Mouse (Mus musculus) neural tube, embryonic 10.5 days (tissue): ENCODE results near the gene Hsf5.
A peak's percentile ranks its signal among the peaks of the same experiment; 100 is the strongest.

ENCODE experiments used
- DNase-seq: peaks from one replicate; pipeline ENCODE4 v3.0.0-alpha.2; 2017; ENCODE audit warnings: low spot score; ENCODE audit errors: extremely low spot score

Hsf5 gene

DNA sequence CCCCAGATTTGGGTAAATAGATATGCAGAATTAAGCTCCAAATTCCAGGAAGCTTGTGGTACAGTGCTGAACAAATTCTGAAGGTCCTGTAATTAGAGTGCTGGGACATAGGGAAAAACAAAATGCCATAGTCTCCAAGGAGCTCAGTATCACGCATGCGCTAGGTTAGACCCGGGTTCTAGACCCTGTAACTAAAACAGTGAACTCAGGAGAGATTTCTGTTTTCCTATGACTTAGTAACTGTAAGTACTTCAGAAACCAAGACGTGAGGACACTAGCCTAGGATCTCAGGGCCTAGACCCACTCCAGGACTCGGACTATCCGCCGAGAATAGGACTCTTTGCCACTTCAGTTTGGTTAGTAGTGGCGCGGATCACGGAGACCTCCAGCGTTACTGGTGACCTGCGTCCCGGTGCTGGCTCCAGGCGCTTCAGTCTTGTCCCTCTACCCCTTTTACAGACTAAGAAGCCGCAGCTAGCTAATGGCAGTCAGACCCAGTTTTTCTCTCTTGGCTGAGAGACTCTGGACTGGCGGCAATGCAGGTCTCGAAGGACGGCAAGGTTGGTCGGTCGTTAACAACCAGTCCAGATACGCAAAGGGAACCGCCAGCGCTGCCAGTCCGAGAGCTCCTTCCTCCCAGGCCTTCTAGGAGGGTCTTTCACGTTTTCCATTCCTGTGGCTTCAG is 26.0 kb upstream of the Hsf5 start:
- peak; percentile 61 for DNase-seq

DNA sequence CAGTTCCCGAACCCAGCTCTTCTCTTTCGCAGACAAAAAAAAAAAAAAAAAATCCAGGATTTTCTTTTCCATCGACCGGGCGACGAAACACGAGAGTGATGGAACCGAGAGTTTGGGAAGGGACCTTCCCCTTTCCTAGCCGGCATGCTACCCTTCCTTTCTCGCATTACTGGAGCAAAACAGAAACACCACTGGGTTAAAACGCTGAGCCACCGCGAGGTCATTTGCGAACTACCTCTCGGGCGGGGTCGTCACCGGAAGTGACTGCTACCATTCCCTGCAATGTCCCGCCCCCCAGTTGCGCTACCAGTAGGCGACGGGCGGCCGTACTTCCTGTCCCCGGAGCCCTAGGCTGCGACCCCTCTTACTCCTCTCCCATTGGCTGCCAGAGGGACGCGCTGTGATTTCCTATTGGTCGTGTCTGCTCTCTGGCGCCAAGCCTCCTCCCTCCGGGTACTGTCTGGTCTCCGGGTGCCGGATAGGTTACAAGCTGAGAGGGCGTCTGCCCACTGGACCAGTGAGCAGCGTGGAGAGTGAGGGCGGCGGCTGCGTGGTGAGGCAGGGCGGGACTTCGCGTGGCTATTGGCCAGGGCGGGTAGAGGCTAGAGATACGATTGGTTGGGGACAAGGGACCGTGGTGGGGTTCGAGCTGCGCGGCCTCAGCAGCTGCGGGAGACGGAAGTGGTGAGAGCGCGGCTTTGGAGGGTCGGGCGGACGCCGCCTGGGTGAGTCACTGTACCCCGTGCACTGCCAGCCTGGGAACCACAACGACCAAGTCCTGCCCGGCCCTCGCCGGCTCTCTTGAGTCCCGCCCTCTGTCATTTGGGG is 25.2 kb upstream of the Hsf5 start, which contains the start of gene Mtmr4:
TSS of gene Mtmr4 (plus strand) at position 637 of the 828 bp plus-strand sequence.
- peak; percentile 97 for DNase-seq

DNA sequence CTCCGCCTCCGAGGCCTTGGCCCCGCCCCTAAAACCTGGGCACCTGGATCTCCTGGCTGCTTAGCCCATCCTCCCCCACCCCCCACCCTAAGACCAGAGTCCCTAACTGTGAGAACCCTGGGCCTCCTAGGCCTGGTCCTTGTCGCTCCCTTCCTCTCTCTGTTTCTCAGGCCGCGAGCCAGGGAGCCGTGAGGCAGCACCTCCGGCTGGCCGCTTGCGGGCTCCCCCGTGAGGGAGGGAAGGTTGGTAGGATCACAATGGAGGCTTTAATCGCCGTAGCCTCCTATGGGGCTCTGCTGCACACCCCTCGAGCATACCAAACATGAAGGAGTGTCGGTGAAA is 24.6 kb upstream of the Hsf5 start:
- no peak for DNase-seq

DNA sequence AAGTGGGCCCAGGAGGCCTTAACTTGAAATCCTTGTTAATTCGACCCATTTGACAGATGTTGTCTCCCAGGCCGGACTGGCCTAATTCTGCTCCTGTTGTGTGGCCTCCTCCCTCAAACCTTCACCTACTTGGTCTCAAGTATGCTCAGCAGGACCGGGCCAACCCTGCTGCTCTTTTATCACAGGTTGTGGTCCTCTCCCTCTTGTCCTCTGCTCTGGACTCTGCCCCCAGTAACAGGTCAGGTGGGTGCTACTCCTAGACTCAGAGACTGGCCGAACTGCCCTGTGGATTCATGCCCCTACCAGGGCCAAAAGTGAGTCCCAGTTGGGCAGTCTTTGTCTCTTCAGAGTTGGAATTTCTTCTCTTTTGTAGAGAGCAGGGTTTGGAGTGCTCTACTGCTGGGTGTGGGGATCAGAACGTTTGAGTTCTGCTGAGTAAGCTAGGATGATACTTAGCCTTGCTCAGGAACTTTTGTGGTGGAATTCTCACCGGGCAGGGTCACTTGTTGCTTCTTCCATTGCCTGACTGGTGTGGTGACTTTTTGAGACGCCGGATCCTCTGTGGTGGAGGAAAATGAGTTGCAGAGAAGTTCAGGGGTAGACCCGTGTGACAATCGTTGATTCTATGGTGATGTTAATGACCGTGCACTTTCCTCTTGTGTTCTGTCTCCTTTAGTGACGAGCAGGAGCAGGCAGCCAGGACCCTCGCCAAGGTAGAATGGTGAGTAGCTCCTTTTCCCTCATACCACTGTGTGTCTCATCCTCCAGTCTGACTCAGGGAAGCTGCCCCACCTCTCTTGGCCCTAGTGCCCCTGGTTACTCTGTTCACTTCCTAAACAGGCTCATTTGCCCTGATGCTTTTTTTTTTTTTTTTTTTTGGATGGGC is 24.0 kb upstream of the Hsf5 start:
- DNase-seq = no peak

DNA sequence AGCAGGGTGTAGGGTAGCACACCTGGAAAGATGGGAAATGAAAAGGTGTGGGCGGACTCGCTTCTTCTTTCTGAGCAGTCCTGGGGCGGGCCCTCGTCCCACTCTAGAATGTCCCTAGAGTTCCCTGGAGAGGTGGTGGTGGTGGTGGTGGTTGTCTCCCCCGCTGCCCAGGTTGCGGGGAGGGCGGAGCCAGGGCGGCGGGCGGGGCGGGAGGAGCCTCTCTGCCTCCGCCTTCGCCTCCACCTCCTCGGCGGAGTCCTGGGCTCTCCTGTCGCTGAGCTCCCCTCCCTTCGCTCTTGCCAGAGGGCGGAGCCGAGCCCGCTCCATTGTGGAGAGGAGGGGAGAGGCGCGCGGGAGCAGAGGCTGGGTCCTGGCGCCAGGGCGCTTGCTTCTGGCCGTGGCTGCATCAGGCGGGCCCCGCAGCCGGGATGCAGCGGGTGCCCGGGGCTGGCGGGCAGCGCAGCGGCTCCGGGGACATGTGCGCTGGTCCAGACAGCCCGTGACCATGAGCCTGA is 21.6 kb upstream of the Hsf5 start:
- DNase-seq = peak; percentile 86

DNA sequence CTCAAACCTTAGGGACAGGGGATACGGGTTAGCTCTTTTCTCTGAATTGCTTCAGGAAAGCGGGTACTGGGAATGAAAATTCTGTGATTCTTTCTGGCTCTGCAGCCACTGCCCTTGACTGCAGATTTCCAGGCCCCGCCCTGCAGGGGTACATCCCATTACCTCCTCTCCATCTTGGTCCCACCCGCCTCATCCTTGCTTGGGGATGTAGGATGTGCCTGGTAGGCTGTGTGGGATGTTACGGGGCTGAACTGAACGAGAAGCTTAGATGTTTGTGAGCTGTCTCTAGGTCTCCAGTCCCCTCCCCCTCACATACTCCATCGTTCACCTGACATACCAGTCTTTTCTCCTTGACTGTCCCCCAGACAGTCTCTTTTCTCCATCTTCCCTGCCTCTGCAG is 21.0 kb upstream of the Hsf5 start:
- DNase-seq = no peak

DNA sequence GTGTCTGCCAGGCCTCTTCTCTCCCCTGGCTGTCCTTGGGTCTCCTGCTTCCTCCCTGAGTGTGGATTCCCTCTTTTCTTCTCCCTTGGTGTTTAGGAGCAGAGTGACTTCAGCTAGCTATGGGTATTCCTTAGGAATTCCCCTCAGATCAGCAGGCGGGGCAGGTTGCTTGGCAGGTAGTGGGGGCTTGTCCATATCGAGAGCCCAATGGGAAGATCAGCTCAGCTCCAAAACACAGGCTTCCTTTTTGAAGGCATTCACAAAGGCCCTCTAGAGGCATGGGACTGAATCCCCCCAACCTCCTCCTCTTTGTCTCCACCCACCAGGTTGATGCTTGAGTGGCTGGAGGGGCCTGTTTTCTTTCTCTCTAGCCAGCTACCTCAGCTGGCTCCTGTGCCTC is 20.5 kb upstream of the Hsf5 start:
- DNase-seq = no peak

DNA sequence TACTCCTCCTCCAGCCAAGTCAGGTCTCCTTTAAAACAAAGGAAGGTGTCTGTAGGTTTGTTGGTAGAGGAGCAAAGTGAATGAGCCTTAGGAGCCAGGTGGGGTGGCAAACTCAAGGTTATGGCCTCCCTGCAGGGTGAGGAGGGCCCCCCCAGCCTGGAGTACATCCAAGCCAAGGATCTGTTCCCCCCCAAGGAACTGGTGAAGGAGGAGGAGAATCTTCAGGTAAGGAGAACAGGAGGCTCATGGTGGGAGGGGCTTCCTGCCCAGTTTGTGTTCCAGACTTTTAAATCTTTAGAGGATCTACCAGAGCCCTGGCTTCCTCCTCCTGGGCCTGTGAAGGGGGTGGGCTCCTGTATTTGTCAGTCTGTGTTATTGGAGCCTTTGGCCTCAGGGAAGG is 19.9 kb upstream of the Hsf5 start:
- no peak for DNase-seq

DNA sequence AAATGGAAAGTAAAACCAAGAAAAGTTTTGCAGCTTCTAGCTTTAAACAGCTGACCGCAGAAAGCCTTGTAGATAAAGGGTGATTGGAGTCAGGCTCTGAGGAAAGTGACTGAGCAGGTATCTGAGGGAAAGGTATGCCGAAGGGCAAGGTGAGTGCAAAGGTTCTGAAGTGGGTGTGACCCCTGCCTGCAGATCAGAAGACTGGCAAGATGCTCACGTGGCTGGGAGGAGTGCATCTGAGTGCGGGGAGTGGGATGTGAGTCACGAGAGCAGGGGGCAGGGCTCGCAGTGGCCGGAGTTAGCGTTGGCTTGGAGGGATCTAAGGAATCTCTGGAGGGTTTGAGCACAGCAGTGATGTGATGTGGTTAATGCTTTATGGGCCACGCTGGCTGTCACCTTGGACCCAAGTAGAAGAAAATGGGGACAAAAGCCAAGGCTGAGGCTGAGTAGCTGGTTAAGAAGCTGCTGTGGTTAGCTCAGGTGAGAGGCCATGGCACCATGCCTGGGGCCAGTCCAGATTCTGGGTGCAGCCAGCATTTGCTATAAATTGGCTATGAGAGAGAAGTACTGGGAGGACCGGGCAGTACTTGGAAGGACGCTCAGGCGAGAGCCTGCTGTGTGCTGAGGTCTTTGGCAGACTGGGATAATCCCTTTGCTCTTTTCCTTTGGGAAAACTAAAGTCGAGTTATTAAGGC is 17.4 kb upstream of the Hsf5 start:
- DNase-seq = no peak

DNA sequence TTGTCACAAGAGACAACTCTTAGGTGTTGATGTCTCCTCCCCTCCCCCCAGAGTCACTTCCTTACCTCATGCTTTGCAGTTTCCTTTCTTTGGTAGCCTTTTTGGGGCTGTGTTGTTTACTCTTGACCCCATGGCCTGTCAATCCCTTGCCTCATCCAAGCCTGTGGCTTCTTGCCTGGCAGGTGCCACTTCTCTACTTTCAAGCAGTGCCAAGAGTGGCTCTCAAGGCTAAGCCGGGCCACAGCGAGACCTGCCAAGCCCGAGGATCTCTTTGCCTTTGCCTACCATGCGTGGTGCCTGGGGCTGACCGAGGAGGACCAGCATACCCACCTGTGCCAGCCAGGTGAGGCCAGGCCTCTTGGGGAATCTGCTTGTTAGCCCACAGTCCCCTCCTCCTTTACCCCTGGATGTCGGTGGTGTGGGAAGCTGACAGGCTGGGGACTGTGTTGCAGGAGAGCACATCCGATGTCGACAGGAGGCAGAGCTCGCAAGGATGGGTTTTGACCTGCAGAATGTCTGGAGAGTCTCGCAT is 16.6 kb upstream of the Hsf5 start:
- no peak for DNase-seq

DNA sequence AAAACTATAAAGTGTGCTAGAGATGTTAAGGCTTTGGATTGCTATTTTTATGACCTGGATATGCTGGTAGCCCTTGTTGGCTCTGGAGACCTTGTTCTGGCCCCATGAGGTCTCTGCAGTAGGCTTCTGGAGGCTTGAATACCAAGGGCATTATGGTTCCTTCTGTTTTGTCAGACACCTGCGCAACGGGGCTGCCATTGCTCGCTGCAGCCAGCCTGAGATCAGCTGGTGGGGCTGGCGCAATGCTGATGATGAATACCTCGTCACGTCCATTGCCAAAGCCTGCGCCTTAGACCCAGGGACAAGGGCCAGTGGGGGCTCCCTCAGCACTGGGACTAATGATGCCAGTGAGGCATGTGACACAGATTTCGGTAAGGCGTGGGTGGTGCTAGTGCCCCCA is 14.7 kb upstream of the Hsf5 start:
- no peak for DNase-seq

DNA sequence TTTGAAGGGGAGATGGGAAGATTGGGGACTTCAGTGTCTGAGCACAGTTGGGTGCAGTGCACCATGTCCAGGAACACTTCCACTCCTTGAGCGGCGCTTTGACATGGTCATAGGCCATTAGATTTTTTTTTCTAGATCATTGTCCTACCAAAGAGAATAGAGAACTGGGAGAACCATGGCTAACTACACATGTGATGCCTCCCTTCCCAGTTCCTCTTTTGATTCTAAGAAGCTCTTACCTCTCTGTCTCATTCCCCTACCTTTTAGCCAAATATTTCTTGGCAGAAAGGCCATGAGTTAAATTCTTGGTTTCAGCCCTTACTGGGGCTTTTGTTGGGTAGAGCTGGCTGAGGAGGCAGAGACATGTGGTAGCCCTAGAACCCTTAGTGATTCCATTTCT is 13.4 kb upstream of the Hsf5 start:
- no peak for DNase-seq

DNA sequence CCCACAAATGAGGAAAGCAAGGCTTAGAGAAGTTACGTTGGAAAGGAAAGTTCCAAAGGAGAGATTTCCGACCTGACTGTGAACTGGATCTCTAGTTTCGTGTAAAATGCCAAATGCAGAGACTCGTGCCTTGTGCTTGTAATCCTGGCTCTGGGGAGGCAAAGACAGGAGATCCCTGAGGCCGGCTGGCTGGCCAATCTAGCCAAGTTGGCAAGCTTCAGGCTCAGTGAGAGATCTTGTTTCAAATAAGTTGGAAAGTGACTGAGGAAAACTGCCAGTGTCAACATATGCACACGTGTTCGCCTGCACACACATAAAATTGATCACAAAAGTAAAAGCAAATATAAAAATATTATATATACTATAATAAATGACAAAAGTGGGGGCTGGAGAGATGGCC is 7.7 kb upstream of the Hsf5 start:
- no peak for DNase-seq

DNA sequence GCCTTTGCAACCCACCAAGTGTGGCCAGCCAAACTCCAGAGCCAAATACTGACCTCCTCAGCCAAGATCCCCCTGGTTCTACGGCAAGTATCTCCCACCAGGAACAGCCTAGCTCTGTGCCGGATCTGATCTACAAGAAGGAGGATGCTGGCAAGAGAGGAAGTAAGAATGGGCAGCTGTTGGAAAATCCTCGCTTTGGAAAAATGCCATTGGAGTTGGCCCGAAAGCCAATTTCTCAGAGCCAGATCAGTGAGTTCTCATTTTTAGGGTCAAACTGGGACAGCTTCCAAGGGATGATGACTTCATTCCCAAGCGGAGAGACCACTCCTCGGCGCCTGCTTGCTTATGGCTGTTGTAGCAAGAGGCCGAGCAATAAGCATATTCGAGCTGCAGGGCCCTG is 5.4 kb upstream of the Hsf5 start:
- DNase-seq = no peak

DNA sequence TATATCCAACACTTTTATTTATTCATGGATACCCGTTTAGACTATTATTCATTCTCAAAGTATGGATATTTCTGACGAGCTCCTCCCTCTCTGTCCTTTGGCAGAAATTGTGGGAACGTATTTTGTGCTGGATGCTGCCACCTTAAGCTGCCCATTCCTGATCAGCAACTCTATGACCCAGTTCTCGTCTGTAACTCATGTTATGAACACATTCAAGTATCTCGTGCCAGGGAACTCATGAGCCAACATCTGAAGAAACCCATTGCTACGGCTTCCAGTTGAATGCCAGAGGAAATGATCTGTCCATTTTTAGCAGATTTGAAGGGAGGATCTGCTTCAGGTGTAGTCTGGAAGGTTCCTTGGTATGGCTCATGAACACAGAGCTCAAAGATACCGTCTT is 3.0 kb upstream of the Hsf5 start:
- no peak for DNase-seq

DNA sequence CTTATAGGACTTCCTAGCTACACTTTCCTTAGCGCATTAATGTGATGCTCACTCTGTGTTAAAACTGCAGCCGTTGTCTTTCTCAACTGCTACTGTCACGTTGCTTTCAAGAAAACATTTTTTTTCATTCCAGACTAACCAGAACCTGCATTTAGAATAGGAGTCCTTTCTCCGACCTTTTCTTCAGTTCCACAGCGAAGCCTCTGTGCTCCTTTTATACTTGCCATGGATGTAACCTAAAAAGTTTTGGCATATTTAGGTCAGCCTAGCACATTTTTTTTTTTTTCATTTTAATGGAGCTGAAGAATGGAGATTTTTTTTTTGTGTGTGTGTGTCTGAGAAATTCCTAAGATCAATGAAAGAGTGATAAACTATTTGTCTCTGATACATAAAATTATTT is 1.4 kb upstream of the Hsf5 start:
- no peak for DNase-seq

DNA sequence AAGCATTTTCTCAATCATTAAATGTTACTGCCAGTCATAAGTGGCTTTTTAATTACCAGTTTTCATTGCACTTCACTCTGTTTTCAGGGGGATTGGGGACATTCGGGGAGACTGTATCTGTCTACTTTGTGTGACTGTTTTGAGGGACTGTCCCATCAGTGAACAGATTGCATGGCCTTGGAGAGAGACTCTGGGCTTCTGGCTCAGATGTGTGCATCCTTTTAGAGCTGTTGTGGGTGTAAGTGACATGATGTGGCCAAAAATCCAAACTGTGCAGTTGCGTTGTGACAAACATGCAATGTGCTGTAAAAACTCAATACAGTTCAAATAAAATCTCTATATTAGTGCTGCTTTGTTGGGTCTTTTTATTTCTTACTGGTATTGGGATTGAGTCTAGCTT is 1.0 kb upstream of the Hsf5 start:
- no peak for DNase-seq

DNA sequence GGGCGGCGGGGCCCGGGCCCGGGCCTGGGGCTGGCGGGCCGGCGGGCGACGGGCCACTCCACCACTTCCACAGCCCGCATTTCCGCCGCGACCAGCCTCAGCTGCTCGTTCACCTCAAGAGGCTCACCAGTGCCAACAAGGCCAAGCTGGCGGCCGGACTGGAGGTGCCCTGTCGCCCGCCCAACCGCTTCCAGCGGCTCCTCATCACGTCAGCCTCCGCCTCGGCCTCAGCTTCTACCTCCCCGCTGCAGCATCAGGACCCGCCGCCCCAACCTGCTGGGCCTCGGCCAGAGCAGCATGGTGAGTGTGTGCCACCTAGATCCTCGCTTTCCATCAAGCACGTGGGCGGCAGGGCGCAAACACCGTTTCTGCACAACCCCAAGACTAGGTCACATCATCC is 642 bp downstream of the Hsf5 start:
- DNase-seq = no peak

DNA sequence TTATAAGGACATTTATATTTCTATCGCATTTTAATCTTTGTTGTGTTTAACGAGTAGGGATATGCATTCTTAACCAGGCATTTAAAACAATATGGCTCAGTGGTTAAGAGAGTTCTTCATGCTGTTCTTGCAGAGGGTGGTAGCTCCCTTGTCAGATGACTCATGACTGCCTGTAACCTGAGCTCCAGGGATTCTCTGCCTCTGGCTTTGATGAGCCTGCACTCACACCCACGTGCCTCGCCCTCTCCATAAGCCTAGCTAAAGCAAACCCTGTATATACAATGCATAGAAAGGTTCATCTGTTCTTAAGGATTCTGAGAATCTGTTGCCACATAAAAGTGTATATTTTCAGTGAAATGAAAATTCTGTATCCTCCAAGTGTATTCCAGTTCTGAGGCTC is 6.2 kb downstream of the Hsf5 start:
- DNase-seq = no peak

DNA sequence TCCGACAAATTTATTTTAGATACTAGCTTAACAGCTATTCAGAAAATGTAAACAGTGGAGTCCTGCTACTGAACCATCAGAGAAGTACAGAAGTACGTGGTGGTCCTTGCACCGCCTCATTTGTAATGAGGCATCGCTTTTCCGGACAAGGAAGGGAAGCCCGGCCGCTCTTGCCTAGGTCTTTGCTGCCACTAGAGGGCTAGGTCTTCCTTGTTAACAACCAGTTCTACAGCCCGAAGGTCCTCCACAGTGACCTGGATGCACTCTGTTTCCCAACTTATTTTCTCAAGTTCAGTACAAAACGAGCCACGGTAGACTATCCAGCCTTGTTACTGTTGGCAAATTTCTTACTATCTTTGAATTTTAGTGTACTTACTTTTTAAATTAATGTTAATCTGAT is 12.9 kb downstream of the Hsf5 start:
- peak; percentile 33 for DNase-seq

DNA sequence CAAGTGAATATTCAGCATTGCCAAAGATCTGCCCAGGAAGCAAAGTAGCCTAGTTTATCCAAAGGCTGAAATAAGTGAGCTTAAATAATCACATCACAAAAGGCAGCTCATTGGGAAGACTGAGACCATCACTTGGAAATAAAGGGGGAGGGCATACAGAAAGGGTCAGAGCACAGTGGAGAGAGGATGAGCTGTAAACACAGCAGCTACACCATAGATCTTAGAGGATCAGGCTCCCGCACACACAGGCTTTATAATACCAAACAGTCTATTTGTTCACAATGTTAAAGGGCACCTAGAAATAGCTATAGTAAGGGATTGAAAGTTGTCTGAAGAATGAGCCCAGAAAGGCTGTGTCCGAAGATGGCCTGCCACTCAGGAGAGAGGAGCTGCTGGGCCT is 21.8 kb downstream of the Hsf5 start:
- DNase-seq = no peak
